Mouse (Mus musculus): ENCODE results near the gene Zscan2.

GRCm38 (mm10) chr7:80866514-80867147, 5.9 kb downstream of the Zscan2 start:
- no peak for TF ChIP-seq CTCF (IDR thresholded peaks at IDR 0.05; ENCODE audit: extremely low read depth, insufficient read depth, insufficient read length, insufficient replicate concordance)
- no peak for TF ChIP-seq POLR2A (IDR thresholded peaks at IDR 0.05; ENCODE audit: low read depth, low read length)

All from spleen, adult 2 months (tissue).